In the genomic region with DNA sequence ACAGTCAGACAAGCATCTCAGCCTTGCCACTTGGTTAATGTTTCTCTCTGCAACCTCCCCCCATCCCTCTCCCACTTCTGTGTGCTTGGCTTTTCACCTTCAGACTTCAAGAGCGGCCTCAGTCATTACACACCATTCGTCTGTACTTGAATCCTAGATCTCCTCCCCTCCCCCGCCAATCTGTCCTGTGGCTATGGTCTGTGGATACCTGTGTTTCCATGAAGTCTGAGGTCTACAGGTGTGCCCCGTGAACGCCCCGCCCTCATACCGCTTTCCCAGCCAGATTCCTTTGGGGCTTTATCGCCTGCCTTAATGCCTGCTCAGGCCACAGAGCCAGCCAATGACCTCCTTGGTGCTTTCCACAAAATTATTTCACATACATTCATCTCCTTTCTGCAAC, we compare ENCODE assay signal across 21 mouse cellular contexts. TPM values are rescaled to one million over a fixed set of nuclear protein-coding genes. Genes with fewer than 3 reads are reported as not detected.
DNase-seq lines count a peak whose midpoint lies in the region; ATAC-seq lines count a peak whose summit lies in the region.
"Had no signal": no experiment of that assay in that cellular context is flagged by ENCODE, and none has a peak within 500 bp of the region (broad histone marks: within the 10 kb centered on the region; RNA-seq: fewer than 3 reads in every experiment).

No protein-coding gene starts in this region.

- intact Hi-C loops in heart, postnatal 10 days (cut with DNase I), result loop anchor here (5.0 kb wide), 1 partner anchor 112 kb away; no protein-coding TSS in a partner anchor

- ATAC-seq in midbrain, embryonic 13.5 days, result no peak
- ATAC-seq: forebrain, postnatal 0 days; inflammation-experienced regulatory T-cells, adult 6 months had no signal

- H3K9ac ChIP-seq in midbrain, embryonic 13.5 days (replicated peaks), result no peak overlapping the region
- H3K9ac ChIP-seq: forebrain, postnatal 0 days; heart, embryonic 12.5 days; midbrain, embryonic 12.5 days had no signal

- H3K36me3 ChIP-seq in heart, embryonic 10.5 days, result no peaks in the 10 kb centered on the region
- no peaks in the 10 kb centered on the region for H3K36me3 ChIP-seq in midbrain, embryonic 13.5 days
- H3K36me3 ChIP-seq: embryonic facial prominence, embryonic 10.5 days; heart, embryonic 12.5 days; midbrain, embryonic 12.5 days had no signal

- 0 out of 2 replicates have a peak overlapping the region, but pooled peaks have one; percentile 36 for H3K27ac ChIP-seq in heart, embryonic 10.5 days
- H3K27ac ChIP-seq in midbrain, embryonic 13.5 days, result no peak overlapping the region
- H3K27ac ChIP-seq: embryonic facial prominence, embryonic 10.5 days; macrophage; midbrain, embryonic 12.5 days had no signal

- no peaks in the 10 kb centered on the region for H3K27me3 ChIP-seq in heart, embryonic 10.5 days (ENCODE audit: insufficient read depth, poor library complexity, severe bottlenecking)
- peaks cover 4% of the 10 kb centered on the region; the same call in 1 of the 2 replicates for H3K27me3 ChIP-seq in midbrain, embryonic 13.5 days

- H3K9me3 ChIP-seq in heart, embryonic 10.5 days, result no peaks in the 10 kb centered on the region
- no peaks in the 10 kb centered on the region for H3K9me3 ChIP-seq in midbrain, embryonic 13.5 days
- H3K9me3 ChIP-seq: embryonic facial prominence, embryonic 10.5 days; heart, embryonic 12.5 days; midbrain, embryonic 12.5 days had no signal

- no peak overlapping the region for H3K4me3 ChIP-seq in heart, embryonic 10.5 days
- no peak overlapping the region for H3K4me3 ChIP-seq in midbrain, embryonic 13.5 days (replicated peaks)
- H3K4me3 ChIP-seq: embryonic facial prominence, embryonic 10.5 days; erythroblast, embryonic 14.5 days; heart, embryonic 12.5 days; midbrain, embryonic 12.5 days; myocyte had no signal

- H3K4me2 ChIP-seq in midbrain, embryonic 13.5 days (replicated peaks), result no peak overlapping the region
- H3K4me2 ChIP-seq: heart, embryonic 12.5 days; midbrain, embryonic 12.5 days had no signal

- peaks cover 6% of the 10 kb centered on the region; the same call in 1 of the 2 replicates for H3K4me1 ChIP-seq in heart, embryonic 10.5 days
- H3K4me1 ChIP-seq in midbrain, embryonic 13.5 days (replicated peaks), result 0 out of 2 replicates have a peak, but pooled peaks cover 2% of the 10 kb centered on the region

- DNase-seq in heart, embryonic 10.5 days (ENCODE audit: low spot score), result no peak
- no peak for DNase-seq in heart, postnatal 10 days
- DNase-seq in urinary bladder, postnatal 14 days (ENCODE audit: low spot score), result peak; percentile 28
- DNase-seq in urinary bladder, postnatal 25 days (ENCODE audit: low spot score), result no peak
- DNase-seq in kidney, postnatal 10 days, result peak; percentile 48
- DNase-seq in yolk sac, embryonic 10.5 days (ENCODE audit: low spot score), result peak; percentile 76
- DNase-seq in cerebellum, adult 9-11 months, result no peak
- DNase-seq: cerebellum, postnatal 25 days; forebrain, postnatal 0 days; layer of hippocampus, postnatal 36 days; spleen, adult 18-20 months had no signal

- 62% methylated on average over 8 of the region's 8 CpGs for WGBS in heart, embryonic 10.5 days
- WGBS in midbrain, embryonic 13.5 days, result 88% methylated on average over 8 of the region's 8 CpGs

RNA-seq across cellular contexts. Expression of a gene that starts 33.7 kb away (rescaled TPM):
- polyA plus RNA-seq in heart, embryonic 10.5 days (2016; fragmentation: Nextera tagmentation; extraction: Ambion mirVana), result 2.7 and 3.2 TPM in 2 replicates
- 1 to 10 TPM; 1.8 TPM for total RNA-seq in heart, postnatal 10 days (2021)
- polyA plus RNA-seq in midbrain, embryonic 13.5 days (2015; fragmentation: Nextera tagmentation; extraction: Ambion mirVana), result 5.7 and 5.8 TPM in 2 replicates

RNA-seq across cellular contexts. Expression of a gene that starts 33.7 kb away (rescaled TPM):
- 0.60 and 0.83 TPM in 2 replicates for polyA plus RNA-seq in heart, embryonic 10.5 days (2016; fragmentation: Nextera tagmentation; extraction: Ambion mirVana)
- 1 to 10 TPM in 1 of 2 experiments, under 1 TPM in 1; 0.57 to 1.2 TPM for total RNA-seq in heart, postnatal 10 days (2021)
- polyA plus RNA-seq in midbrain, embryonic 13.5 days (2015; fragmentation: Nextera tagmentation; extraction: Ambion mirVana), result not detected in 2 replicates
- total RNA-seq: forebrain, postnatal 0 days; hematopoietic stem cell, adult 5-6 weeks; neutrophil, adult 5-6 weeks had no signal
- polyA plus RNA-seq: embryonic facial prominence, embryonic 10.5 days; forebrain, postnatal 0 days; macrophage; midbrain, embryonic 12.5 days had no signal

RNA-seq across cellular contexts. Expression of a gene that starts 34.0 kb away (rescaled TPM):
- 67.6 and 80.2 TPM in 2 replicates for polyA plus RNA-seq in heart, embryonic 10.5 days (2016; fragmentation: Nextera tagmentation; extraction: Ambion mirVana)
- total RNA-seq in heart, postnatal 10 days (2021), result 10 to 100 TPM; 35.3 to 36.1 TPM
- polyA plus RNA-seq in midbrain, embryonic 13.5 days (2015; fragmentation: Nextera tagmentation; extraction: Ambion mirVana), result 111 and 114 TPM in 2 replicates

Comparison
In these comparisons a context has a peak if more than half of its experiments do, and no peak if none do; other contexts are left out.
1. DNase-seq: peak in urinary bladder, postnatal 14 days (single experiment), kidney, postnatal 10 days (single experiment) and yolk sac, embryonic 10.5 days (single experiment); none in heart, embryonic 10.5 days (single experiment), heart, postnatal 10 days (0 of 2), urinary bladder, postnatal 25 days (single experiment) and cerebellum, adult 9-11 months (single experiment).